Mouse (Mus musculus): ENCODE data around the gene Tnfrsf25.
A peak's percentile ranks its signal among the peaks of the same experiment; 100 is the strongest.

Tnfrsf25 gene

GRCm38 (mm10) chr4:152120311-152121182 lies 4.8 kb downstream of the Tnfrsf25 start:
- no peak for DNase-seq (ENCODE audit: low read depth, low spot score)

- DNase-seq (ENCODE audit: low read depth, low spot score), result no peak
Observed at GRCm38 (mm10) chr4:152121183-152121505, 5.4 kb downstream of the Tnfrsf25 start.

GRCm38 (mm10) chr4:152124361-152124961 lies 8.7 kb downstream of the Tnfrsf25 start:
- no peak for DNase-seq (ENCODE audit: low read depth, low spot score)

GRCm38 (mm10) chr4:152125161-152126025 lies 9.7 kb downstream of the Tnfrsf25 start:
- no peak for DNase-seq (ENCODE audit: low read depth, low spot score)

- no peak for DNase-seq (ENCODE audit: low read depth, low spot score)
Observed at GRCm38 (mm10) chr4:152126026-152126920, 10.5 kb downstream of the Tnfrsf25 start.

- DNase-seq (ENCODE audit: low read depth, low spot score), result no peak
Observed at GRCm38 (mm10) chr4:152127884-152128283, 12.2 kb downstream of the Tnfrsf25 start.

- no peak for DNase-seq (ENCODE audit: low read depth, low spot score)
Observed at GRCm38 (mm10) chr4:152128784-152129183, 13.1 kb downstream of the Tnfrsf25 start.

- no peak for DNase-seq (ENCODE audit: low read depth, low spot score)
Observed at GRCm38 (mm10) chr4:152129395-152129930, 13.7 kb downstream of the Tnfrsf25 start.

- no peak for DNase-seq (ENCODE audit: low read depth, low spot score)
Observed at GRCm38 (mm10) chr4:152130771-152131653, 15.3 kb downstream of the Tnfrsf25 start.

- no peak for DNase-seq (ENCODE audit: low read depth, low spot score)
Observed at GRCm38 (mm10) chr4:152131809-152132771, 16.4 kb downstream of the Tnfrsf25 start.

- no peak for DNase-seq (ENCODE audit: low read depth, low spot score)
Observed at GRCm38 (mm10) chr4:152132772-152133169, 17.0 kb downstream of the Tnfrsf25 start.

GRCm38 (mm10) chr4:152133213-152133612 lies 17.5 kb downstream of the Tnfrsf25 start:
- no peak for DNase-seq (ENCODE audit: low read depth, low spot score)

- DNase-seq (ENCODE audit: low read depth, low spot score), result no peak
Observed at GRCm38 (mm10) chr4:152134507-152134906, 18.8 kb downstream of the Tnfrsf25 start.

GRCm38 (mm10) chr4:152135363-152135762 lies 19.6 kb downstream of the Tnfrsf25 start:
- no peak for DNase-seq (ENCODE audit: low read depth, low spot score)

- DNase-seq (ENCODE audit: low read depth, low spot score), result no peak
Observed at GRCm38 (mm10) chr4:152136112-152136875, 20.6 kb downstream of the Tnfrsf25 start.

- DNase-seq (ENCODE audit: low read depth, low spot score), result no peak
Observed at GRCm38 (mm10) chr4:152136876-152137250, 21.1 kb downstream of the Tnfrsf25 start.

GRCm38 (mm10) chr4:152138497-152139260 lies 22.9 kb downstream of the Tnfrsf25 start:
- peak; percentile 78 for DNase-seq (ENCODE audit: low read depth, low spot score)
